Mouse (Mus musculus) testis, adult 2 months (tissue): ENCODE results near the gene Mdm2.

Experiments
- CTCF ChIP-seq: fragments of 200-500 bp; IDR thresholded peaks from 2 replicates; pipeline ENCODE4 v1.5.1; 2012; ENCODE audit warnings: low read depth, mild to moderate bottlenecking, inconsistent platforms, low read length, moderate library complexity; ENCODE audit not compliant: control insufficient read depth, insufficient read depth, insufficient replicate concordance
- POLR2A ChIP-seq: fragments of 200-500 bp; IDR thresholded peaks from 2 replicates; pipeline ENCODE4 v1.6.1; 2012; ENCODE audit warnings: low read depth, mild to moderate bottlenecking, inconsistent platforms, low read length, moderate library complexity; ENCODE audit not compliant: control insufficient read depth

- TF ChIP-seq CTCF, result no peak
- TF ChIP-seq POLR2A, result no peak
Observed at GRCm38 (mm10) chr10:117650042-117650655, 60.4 kb downstream of the Mdm2 start.
